Mouse (Mus musculus): ENCODE data around the gene Sema4a. TPM values are rescaled to one million over a fixed set of nuclear protein-coding genes. Genes with fewer than 3 reads are reported as not detected.

Gene Sema4a
- polyA plus RNA-seq, 1 experiment from 2014 or later: 19.0 TPM

DNA sequence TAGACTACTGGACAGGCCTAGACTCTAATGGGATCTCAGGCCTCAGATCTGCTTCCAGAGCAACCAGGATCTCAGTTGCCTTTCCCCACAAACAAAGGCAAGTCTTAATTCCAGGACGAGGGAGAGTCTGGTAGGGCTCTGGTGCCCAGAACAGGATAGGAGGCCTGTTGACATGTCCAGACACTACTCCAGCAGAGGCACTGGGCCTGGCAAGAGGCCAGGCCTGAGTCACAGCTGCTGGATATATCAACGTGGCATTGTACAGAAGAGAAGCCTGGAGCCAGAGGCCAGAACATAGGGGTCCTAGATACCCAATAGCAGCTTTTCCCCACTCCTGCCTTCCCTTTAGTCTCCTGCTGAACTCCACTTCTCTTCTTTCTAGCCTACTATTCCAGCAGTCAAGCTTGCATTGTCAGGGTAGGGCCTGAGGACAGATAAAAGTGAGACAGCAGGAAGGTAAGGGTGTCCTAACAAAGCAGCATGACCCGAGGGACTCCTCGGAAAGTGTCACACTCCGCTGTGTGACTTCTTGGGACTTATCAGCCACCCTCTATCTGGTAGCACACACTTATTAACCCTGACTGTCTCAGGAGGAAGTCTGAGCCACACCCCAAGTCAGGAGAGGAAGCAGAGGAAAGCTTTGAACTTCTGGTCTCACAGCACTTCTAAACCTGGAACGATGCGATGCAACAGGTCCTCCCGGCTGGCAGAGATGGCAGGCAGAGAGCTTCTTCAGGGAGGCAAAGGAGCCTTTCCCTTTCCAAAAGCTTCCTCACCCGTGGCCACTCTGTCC, 34.0 kb upstream of the Sema4a start:
- Histone ChIP-seq H3K4me3 (ENCODE audit: low read depth, low read length) (peak overlapping the region; percentile 13; the same call in 1 of the 2 replicates), H3K4me1 (replicated peaks; ENCODE audit: control insufficient read depth, insufficient read depth, low read length) (peaks cover 68% of the 10 kb centered on the region), H3K36me3 (ENCODE audit: control insufficient read depth, insufficient read depth, low read length) (no peaks in the 10 kb centered on the region; the same call in 1 of the 2 replicates), H3K9ac (ENCODE audit: low read depth, low read length) (peak overlapping the region; percentile 60), H3K27ac (ENCODE audit: low read depth, low read length) (peak overlapping the region; percentile 90), H3K27me3 (replicated peaks; ENCODE audit: control insufficient read depth, insufficient read depth, low read length) (no peaks in the 10 kb centered on the region), H3K4me2 (peak overlapping the region; percentile 57), H3K9me3 (ENCODE audit: control insufficient read depth, low read length) (no peaks in the 10 kb centered on the region)
- peak; percentile 38 for DNase-seq (ENCODE audit: low spot score)
- peak; percentile 51 for ATAC-seq (replicated peaks; ENCODE audit: low FRiP score)
- WGBS: 32% methylated on average over 9 of the region's 9 CpGs

DNA sequence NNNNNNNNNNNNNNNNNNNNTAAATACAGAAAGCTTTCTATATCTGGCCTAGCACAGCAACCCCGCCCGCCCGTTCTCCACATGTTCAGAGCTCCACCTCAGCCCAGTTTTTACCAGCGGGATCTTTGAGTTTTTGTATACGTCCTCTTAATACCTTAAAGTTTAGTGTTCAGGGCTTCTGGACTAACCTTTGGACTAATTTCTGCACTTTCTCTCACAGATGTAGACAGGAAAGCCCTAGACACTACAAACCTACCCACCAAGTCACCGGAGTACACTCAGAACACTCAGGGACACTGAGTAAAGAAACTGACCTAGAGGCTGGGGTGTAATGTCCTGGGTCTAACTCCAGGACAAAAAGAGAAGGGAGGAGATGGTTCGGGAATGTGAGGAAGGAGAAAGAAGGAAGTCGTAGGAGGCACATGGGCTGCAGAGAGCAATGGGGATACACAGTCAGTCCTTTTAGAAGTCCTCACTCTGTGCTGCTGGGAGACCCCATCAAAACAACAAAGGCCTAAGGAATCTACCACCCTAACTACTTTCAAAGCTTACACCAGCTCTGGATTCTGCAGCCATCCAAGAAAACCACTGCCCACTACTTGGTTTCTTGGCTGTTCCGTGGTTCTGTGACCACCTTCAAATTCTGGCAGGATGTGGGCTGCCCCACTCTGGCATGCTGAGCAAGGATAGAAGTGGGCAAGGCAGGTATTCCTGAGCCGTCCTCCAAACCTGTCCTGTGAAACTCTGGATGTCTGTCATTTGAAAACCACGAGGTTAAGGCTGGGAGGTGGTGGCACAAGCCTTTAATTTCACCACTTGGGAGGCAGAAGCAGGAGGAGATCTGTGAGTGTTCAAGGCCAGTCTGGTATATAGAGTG, 33.0 kb upstream of the Sema4a start:
- Histone ChIP-seq H3K9ac (ENCODE audit: low read depth, low read length) (peak overlapping the region; percentile 67), H3K27ac (ENCODE audit: low read depth, low read length) (peak overlapping the region; percentile 90), H3K4me3 (ENCODE audit: low read depth, low read length) (peak overlapping the region; percentile 48; the same call in 1 of the 2 replicates), H3K4me2 (peak overlapping the region; percentile 87), H3K27me3 (replicated peaks; ENCODE audit: control insufficient read depth, insufficient read depth, low read length) (no peaks in the 10 kb centered on the region), H3K4me1 (replicated peaks; ENCODE audit: control insufficient read depth, insufficient read depth, low read length) (peaks cover 73% of the 10 kb centered on the region), H3K36me3 (ENCODE audit: control insufficient read depth, insufficient read depth, low read length) (no peaks in the 10 kb centered on the region; the same call in 1 of the 2 replicates), H3K9me3 (ENCODE audit: control insufficient read depth, low read length) (no peaks in the 10 kb centered on the region)
- ATAC-seq (replicated peaks; ENCODE audit: low FRiP score): no peak
- peak; percentile 33 for DNase-seq (ENCODE audit: low spot score)
- 54% methylated on average over 11 of the region's 11 CpGs for WGBS

DNA sequence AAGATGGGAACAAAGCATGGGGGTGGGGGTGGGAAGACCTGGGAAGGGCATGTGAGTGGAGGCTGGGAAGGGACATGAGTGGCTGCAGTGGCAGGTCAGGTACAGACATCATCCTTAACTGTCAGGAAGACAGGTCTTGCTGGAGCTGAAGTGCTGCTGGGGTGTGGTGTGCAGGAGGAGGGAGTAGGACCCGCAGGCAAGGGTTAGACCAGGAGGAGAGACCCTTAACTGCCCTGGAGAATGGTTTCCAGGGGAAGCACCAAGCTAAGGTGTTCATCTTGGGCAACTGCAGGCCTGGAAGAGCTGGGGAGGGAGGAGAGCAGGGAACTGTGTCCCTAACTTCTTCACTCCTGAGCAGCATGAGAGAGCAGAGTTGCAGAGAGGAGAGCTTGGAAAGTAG, 26.4 kb upstream of the Sema4a start:
- H3K4me2 ChIP-seq: no peak overlapping the region
- no peak overlapping the region for H3K27ac ChIP-seq (ENCODE audit: low read depth, low read length)
- H3K36me3 ChIP-seq (ENCODE audit: control insufficient read depth, insufficient read depth, low read length): peaks cover 30% of the 10 kb centered on the region
- H3K9ac ChIP-seq (ENCODE audit: low read depth, low read length): no peak overlapping the region
- H3K4me3 ChIP-seq (ENCODE audit: low read depth, low read length): no peak overlapping the region
- H3K9me3 ChIP-seq (ENCODE audit: control insufficient read depth, low read length): no peaks in the 10 kb centered on the region
- ATAC-seq (replicated peaks; ENCODE audit: low FRiP score): no peak
- WGBS: 67% methylated on average over 1 of the region's 1 CpGs
- H3K4me1 ChIP-seq (replicated peaks; ENCODE audit: control insufficient read depth, insufficient read depth, low read length): peaks cover 39% of the 10 kb centered on the region
- peaks cover 38% of the 10 kb centered on the region for H3K27me3 ChIP-seq (replicated peaks; ENCODE audit: control insufficient read depth, insufficient read depth, low read length)
- no peak for DNase-seq (ENCODE audit: low spot score)

DNA sequence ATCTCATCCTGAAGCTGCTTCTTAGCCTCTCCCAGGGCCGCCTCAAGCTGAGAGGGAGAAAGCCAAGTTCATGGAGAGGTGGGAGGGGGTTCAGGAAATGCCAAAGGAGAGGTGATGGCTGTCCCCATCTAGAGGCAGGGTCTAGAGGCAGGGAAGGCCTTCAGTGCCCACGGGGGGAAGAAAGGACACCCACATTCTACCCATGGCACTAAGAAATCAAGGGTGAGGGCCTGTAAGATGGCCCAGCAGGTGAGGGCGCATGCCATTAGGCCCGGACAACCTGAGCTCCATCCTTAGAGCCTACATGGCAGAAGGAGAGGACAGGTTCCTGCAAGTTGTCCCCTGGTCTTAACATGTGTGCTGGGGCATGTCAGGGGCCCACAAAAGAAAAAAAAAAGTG, 25.9 kb upstream of the Sema4a start:
- H3K36me3 ChIP-seq (ENCODE audit: control insufficient read depth, insufficient read depth, low read length): peaks cover 30% of the 10 kb centered on the region
- no peak overlapping the region for H3K4me2 ChIP-seq
- H3K9ac ChIP-seq (ENCODE audit: low read depth, low read length): no peak overlapping the region
- no peaks in the 10 kb centered on the region for H3K9me3 ChIP-seq (ENCODE audit: control insufficient read depth, low read length)
- peaks cover 36% of the 10 kb centered on the region for H3K4me1 ChIP-seq (replicated peaks; ENCODE audit: control insufficient read depth, insufficient read depth, low read length)
- no peak overlapping the region for H3K4me3 ChIP-seq (ENCODE audit: low read depth, low read length)
- DNase-seq (ENCODE audit: low spot score) (no peak), ATAC-seq (replicated peaks; ENCODE audit: low FRiP score) (no peak)
- WGBS: 78% methylated on average over 4 of the region's 4 CpGs
- H3K27ac ChIP-seq (ENCODE audit: low read depth, low read length): no peak overlapping the region
- peaks cover 42% of the 10 kb centered on the region for H3K27me3 ChIP-seq (replicated peaks; ENCODE audit: control insufficient read depth, insufficient read depth, low read length)

DNA sequence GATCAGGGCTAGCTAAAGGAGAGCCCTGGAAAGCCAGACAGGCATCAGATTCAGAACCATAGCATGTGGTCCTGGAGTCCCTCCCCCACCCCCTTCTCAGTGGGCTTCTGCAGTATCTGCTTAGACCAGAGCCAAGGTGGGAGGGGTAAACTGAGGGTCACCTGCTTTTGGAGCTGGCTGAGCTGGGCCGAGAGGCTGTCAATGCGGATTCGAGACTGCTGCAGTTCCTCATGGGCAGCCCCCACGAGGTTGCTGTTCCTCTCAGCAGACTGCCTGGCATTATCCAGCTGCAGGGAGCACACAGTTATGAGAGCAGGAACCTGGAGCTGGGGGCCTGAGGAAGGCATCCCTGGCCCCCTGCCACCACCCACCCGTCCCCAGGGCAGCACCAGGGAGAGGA, 25.1 kb upstream of the Sema4a start:
- DNase-seq (ENCODE audit: low spot score) (no peak), ATAC-seq (replicated peaks; ENCODE audit: low FRiP score) (no peak)
- WGBS: 72% methylated on average over 5 of the region's 5 CpGs
- H3K4me1 ChIP-seq (replicated peaks; ENCODE audit: control insufficient read depth, insufficient read depth, low read length): peaks cover 36% of the 10 kb centered on the region
- no peak overlapping the region for H3K4me2 ChIP-seq
- no peak overlapping the region for H3K4me3 ChIP-seq (ENCODE audit: low read depth, low read length)
- H3K9me3 ChIP-seq (ENCODE audit: control insufficient read depth, low read length): no peaks in the 10 kb centered on the region
- H3K27ac ChIP-seq (ENCODE audit: low read depth, low read length): no peak overlapping the region
- H3K27me3 ChIP-seq (replicated peaks; ENCODE audit: control insufficient read depth, insufficient read depth, low read length): peaks cover 42% of the 10 kb centered on the region
- peaks cover 30% of the 10 kb centered on the region for H3K36me3 ChIP-seq (ENCODE audit: control insufficient read depth, insufficient read depth, low read length)
- H3K9ac ChIP-seq (ENCODE audit: low read depth, low read length): no peak overlapping the region

DNA sequence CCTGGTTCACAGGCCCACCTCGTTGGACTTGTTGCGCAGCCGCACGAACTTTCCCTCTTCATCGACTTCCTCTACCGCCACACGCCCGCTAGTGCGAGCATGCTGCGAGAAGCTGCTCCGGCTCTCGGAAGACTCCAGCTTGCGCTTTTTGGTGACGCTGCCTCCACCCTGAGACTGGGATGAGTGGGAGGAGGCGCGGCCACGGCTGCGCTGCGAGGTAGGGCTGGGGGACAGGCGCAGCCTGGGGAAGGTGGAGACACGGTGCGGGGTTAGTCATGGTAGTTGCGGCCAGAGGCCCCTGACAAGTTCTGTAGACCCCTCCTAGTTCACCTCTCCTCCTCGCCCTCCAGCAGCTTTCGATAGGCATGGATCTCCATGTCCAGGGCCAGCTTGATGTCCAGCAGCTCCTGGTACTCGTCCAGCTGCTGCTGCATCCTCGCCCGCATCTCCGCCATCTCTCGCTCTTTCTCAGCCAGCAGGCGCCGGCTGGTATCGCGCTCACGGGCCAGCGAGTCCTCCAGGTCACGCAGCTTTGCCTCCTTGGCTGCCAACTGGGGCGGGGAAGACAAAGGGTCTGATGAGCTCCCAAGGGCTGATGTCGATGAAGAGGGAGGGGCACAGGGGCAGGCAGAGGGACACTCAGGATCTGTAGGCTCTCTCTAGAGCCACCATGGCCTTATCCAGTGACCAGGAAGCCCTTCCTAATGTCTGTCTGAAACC, 23.8 kb upstream of the Sema4a start:
- H3K4me3 ChIP-seq (ENCODE audit: low read depth, low read length): peak overlapping the region; percentile 21; the same call in 1 of the 2 replicates
- peaks cover 23% of the 10 kb centered on the region for H3K4me1 ChIP-seq (replicated peaks; ENCODE audit: control insufficient read depth, insufficient read depth, low read length)
- ATAC-seq (replicated peaks; ENCODE audit: low FRiP score) (no peak), DNase-seq (ENCODE audit: low spot score) (peak; percentile 53)
- H3K36me3 ChIP-seq (ENCODE audit: control insufficient read depth, insufficient read depth, low read length): peaks cover 30% of the 10 kb centered on the region
- no peak overlapping the region for H3K27ac ChIP-seq (ENCODE audit: low read depth, low read length)
- peaks cover 42% of the 10 kb centered on the region for H3K27me3 ChIP-seq (replicated peaks; ENCODE audit: control insufficient read depth, insufficient read depth, low read length)
- WGBS: 26% methylated on average over 39 of the region's 39 CpGs
- no peaks in the 10 kb centered on the region for H3K9me3 ChIP-seq (ENCODE audit: control insufficient read depth, low read length)
- H3K9ac ChIP-seq (ENCODE audit: low read depth, low read length): no peak overlapping the region
- peak overlapping the region; percentile 54 for H3K4me2 ChIP-seq

DNA sequence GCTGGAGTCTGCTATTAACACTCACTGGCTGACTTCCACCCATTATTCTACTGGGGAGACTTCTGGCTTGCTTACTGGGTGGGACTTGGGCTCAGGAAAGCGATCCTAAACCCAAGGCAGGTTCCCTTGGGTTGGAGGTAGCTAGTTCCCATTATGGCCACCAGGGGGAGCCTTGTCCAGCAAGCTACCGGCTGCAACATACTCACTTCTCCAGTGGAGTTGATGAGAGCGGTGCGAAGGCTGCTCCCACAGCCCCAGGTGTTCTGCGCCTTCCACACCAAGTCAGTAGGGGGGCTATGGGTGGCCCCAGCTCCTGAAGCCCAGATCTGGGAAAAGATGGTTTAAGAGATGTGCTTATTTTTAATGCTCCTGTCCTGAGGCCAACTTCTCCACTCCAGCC, 22.6 kb upstream of the Sema4a start:
- WGBS: 10% methylated on average over 5 of the region's 5 CpGs
- DNase-seq (ENCODE audit: low spot score) (peak; percentile 80), ATAC-seq (replicated peaks; ENCODE audit: low FRiP score) (0 out of 2 replicates have a peak, but pooled peaks have one; percentile 41)
- no peaks in the 10 kb centered on the region for H3K9me3 ChIP-seq (ENCODE audit: control insufficient read depth, low read length)
- H3K4me1 ChIP-seq (replicated peaks; ENCODE audit: control insufficient read depth, insufficient read depth, low read length): peaks cover 16% of the 10 kb centered on the region
- no peak overlapping the region for H3K4me2 ChIP-seq
- peaks cover 42% of the 10 kb centered on the region for H3K27me3 ChIP-seq (replicated peaks; ENCODE audit: control insufficient read depth, insufficient read depth, low read length)
- no peak overlapping the region for H3K9ac ChIP-seq (ENCODE audit: low read depth, low read length)
- no peak overlapping the region for H3K27ac ChIP-seq (ENCODE audit: low read depth, low read length)
- peaks cover 30% of the 10 kb centered on the region for H3K36me3 ChIP-seq (ENCODE audit: control insufficient read depth, insufficient read depth, low read length)
- no peak overlapping the region for H3K4me3 ChIP-seq (ENCODE audit: low read depth, low read length)

DNA sequence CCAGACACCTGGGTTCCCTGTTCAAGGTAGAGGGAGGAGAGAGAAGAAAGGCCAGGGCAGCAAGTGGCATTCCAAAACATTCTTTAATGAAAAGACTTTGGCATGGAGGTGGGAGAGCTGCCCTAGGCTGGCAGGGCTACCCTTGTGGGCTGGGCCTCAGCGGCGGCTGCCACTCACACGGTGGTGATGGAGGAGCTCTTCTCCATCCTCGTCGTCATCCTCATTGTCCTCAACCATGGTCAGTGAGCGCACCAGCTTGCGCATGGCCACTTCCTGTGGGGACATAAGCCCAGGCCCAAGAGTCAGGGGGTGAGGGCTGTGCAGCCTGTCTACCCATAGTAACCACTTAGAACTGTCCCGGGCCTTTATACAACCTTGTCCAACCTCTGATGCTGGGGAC, 22.2 kb upstream of the Sema4a start:
- no peak overlapping the region for H3K4me2 ChIP-seq
- H3K9me3 ChIP-seq (ENCODE audit: control insufficient read depth, low read length): no peaks in the 10 kb centered on the region
- peaks cover 42% of the 10 kb centered on the region for H3K27me3 ChIP-seq (replicated peaks; ENCODE audit: control insufficient read depth, insufficient read depth, low read length)
- H3K36me3 ChIP-seq (ENCODE audit: control insufficient read depth, insufficient read depth, low read length): peaks cover 30% of the 10 kb centered on the region
- no peak for ATAC-seq (replicated peaks; ENCODE audit: low FRiP score)
- no peak overlapping the region for H3K27ac ChIP-seq (ENCODE audit: low read depth, low read length)
- no peak overlapping the region for H3K9ac ChIP-seq (ENCODE audit: low read depth, low read length)
- 70% methylated on average over 8 of the region's 8 CpGs for WGBS
- peaks cover 12% of the 10 kb centered on the region for H3K4me1 ChIP-seq (replicated peaks; ENCODE audit: control insufficient read depth, insufficient read depth, low read length)
- no peak overlapping the region for H3K4me3 ChIP-seq (ENCODE audit: low read depth, low read length)
- DNase-seq (ENCODE audit: low spot score): peak; percentile 29
